Mouse (Mus musculus) heart, adult 2 months (tissue): ENCODE measurements around the gene Rps12-ps3.

Source experiments
- CTCF ChIP-seq: fragments of 200-600 bp; IDR thresholded peaks from 2 replicates; pipeline ENCODE4 v1.8.1; 2022; ENCODE audit warnings: antibody characterized with exemption, mild to moderate bottlenecking, moderate library complexity
- EP300 ChIP-seq: fragments of 200-500 bp; IDR thresholded peaks from 2 replicates; pipeline ENCODE4 v1.6.1; 2011; ENCODE audit warnings: low read depth, low read length, control low read depth; ENCODE audit not compliant: insufficient read depth
- POLR2A ChIP-seq: fragments of 200-500 bp; IDR thresholded peaks from 2 replicates; pipeline ENCODE4 v1.6.1; 2011; ENCODE audit warnings: mild to moderate bottlenecking, low read depth, low read length, control low read depth; ENCODE audit not compliant: insufficient read depth

GRCm38 (mm10) chr19:59356843-59357595 lies 34.9 kb downstream of the Rps12-ps3 start:
- no peak for TF ChIP-seq CTCF
- TF ChIP-seq POLR2A = no peak
- no peak for TF ChIP-seq EP300
